Mouse (Mus musculus): ENCODE data around the gene Limch1. TPM values are rescaled to one million over a fixed set of nuclear protein-coding genes. Genes with fewer than 3 reads are reported as not detected.

The Limch1 gene
- total and polyA plus RNA-seq, 3 experiments: 0.05 TPM; not detected in 2

- Histone ChIP-seq H3K9me3 (replicated peaks; ENCODE audit: low read length) (no peaks in the 10 kb centered on the region), H3K27me3 (replicated peaks) (no peaks in the 10 kb centered on the region), H3K36me3 (replicated peaks in 1 of 2; ENCODE audit: control insufficient read depth in 1 of 2, insufficient read depth in 1 of 2, low read length in 1 of 2) (no peaks in the 10 kb centered on the region), H3K9ac (ENCODE audit: insufficient read depth, low read depth) (no peak overlapping the region), H3K4me3 (replicated peaks in 1 of 3; ENCODE audit: low read depth in 2 of 3, low read length in 2 of 3, poor library complexity in 1 of 3) (no peak overlapping the region), H3K4me1 (ENCODE audit: control insufficient read depth in 1 of 2, insufficient read depth in 2 of 2) (no peaks in the 10 kb centered on the region), H3K27ac (ENCODE audit: insufficient read depth, low read depth) (no peak overlapping the region), H3K79me2 (replicated peaks; ENCODE audit: control insufficient read depth, extremely low read depth, insufficient read depth, poor library complexity, severe bottlenecking) (no peaks in the 10 kb centered on the region), H3K4me2 (ENCODE audit: insufficient read depth, low read depth, poor library complexity, severe bottlenecking) (no peak overlapping the region)
- TF ChIP-seq GABPA (IDR thresholded peaks at IDR 0.05; ENCODE audit: insufficient replicate concordance, low read depth, low read length): no peak
- no peak for TF ChIP-seq MAX (IDR thresholded peaks at IDR 0.05; ENCODE audit: low read length)
- TF ChIP-seq TBP (conservative IDR thresholded peaks at IDR 0.05; ENCODE audit: low read depth, low read length): no peak
- no peak for TF ChIP-seq HCFC1 (IDR thresholded peaks at IDR 0.05; ENCODE audit: low read depth, low read length)
- TF ChIP-seq USF1 (IDR thresholded peaks at IDR 0.05; ENCODE audit: low read depth, low read length): no peak
- TF ChIP-seq MXI1 (IDR thresholded peaks at IDR 0.05; ENCODE audit: low read depth, low read length): no peak
- no peak for TF ChIP-seq JUN (IDR thresholded peaks at IDR 0.05; ENCODE audit: insufficient read depth, low read depth, low read length)
- no peak for TF ChIP-seq ZKSCAN1 (IDR thresholded peaks at IDR 0.05; ENCODE audit: borderline replicate concordance, low read depth, low read length)
- TF ChIP-seq MYC (IDR thresholded peaks at IDR 0.05; ENCODE audit: low read depth, low read length): no peak
- no peak for TF ChIP-seq ZC3H11A (IDR thresholded peaks at IDR 0.05; ENCODE audit: low read depth, low read length)
- TF ChIP-seq CTCF (conservative IDR thresholded peaks at IDR 0.05 in 1 of 2, IDR thresholded peaks at IDR 0.05 in 1 of 2; ENCODE audit: low read depth in 2 of 2, low read length in 2 of 2): no peak
- TF ChIP-seq RCOR1 (conservative IDR thresholded peaks at IDR 0.05; ENCODE audit: low read depth, low read length): no peak
- no peak for TF ChIP-seq MEF2A (IDR thresholded peaks at IDR 0.05; ENCODE audit: borderline replicate concordance, low read depth, low read length)
- no peak for TF ChIP-seq SMC3 (IDR thresholded peaks at IDR 0.05; ENCODE audit: low read depth, low read length)
- TF ChIP-seq MAZ (IDR thresholded peaks at IDR 0.05; ENCODE audit: low read depth, low read length): no peak
- no peak for TF ChIP-seq MAFK (IDR thresholded peaks at IDR 0.05; ENCODE audit: insufficient replicate concordance, low read length)
- TF ChIP-seq EP300 (IDR thresholded peaks at IDR 0.05; ENCODE audit: low read length): no peak
- TF ChIP-seq USF2 (conservative IDR thresholded peaks at IDR 0.05; ENCODE audit: low read depth, low read length): no peak
- TF ChIP-seq ZMIZ1 (IDR thresholded peaks at IDR 0.05; ENCODE audit: low read depth, low read length): no peak
- TF ChIP-seq JUND (conservative IDR thresholded peaks at IDR 0.05; ENCODE audit: low read depth, low read length): no peak
- in situ Hi-C loops (cut with MboI; ENCODE audit: low pct_ligation_motif_present, low pct_unique_long_range_greater_than_20kb, low sequenced_read_pairs): no loop called here
- no peak for DNase-seq (ENCODE audit: extremely low read depth)
- dilution Hi-C loops (cut with MboI; ENCODE audit: extremely low pct_ligation_motif_present, extremely low pct_unique_long_range_greater_than_20kb, low sequenced_read_pairs): no loop called here
Measured at GRCm38 (mm10) chr5:66882718-66883117, 137.1 kb downstream of the Limch1 start.

GRCm38 (mm10) chr5:66884505-66884904, 138.9 kb downstream of the Limch1 start:
- TF ChIP-seq EP300 (IDR thresholded peaks at IDR 0.05; ENCODE audit: low read length): no peak
- TF ChIP-seq UBTF (IDR thresholded peaks at IDR 0.05; ENCODE audit: low read depth, low read length): no peak
- no peak for TF ChIP-seq MXI1 (IDR thresholded peaks at IDR 0.05; ENCODE audit: low read depth, low read length)
- TF ChIP-seq ZC3H11A (IDR thresholded peaks at IDR 0.05; ENCODE audit: low read depth, low read length): no peak
- no peak for TF ChIP-seq USF1 (IDR thresholded peaks at IDR 0.05; ENCODE audit: low read depth, low read length)
- no peak for TF ChIP-seq POLR2AphosphoS2 (IDR thresholded peaks at IDR 0.05; ENCODE audit: low read depth, low read length)
- no peak for TF ChIP-seq ELF1 (IDR thresholded peaks at IDR 0.05; ENCODE audit: low read depth, low read length)
- TF ChIP-seq KAT2A (IDR thresholded peaks at IDR 0.05; ENCODE audit: insufficient replicate concordance, low read length): no peak
- TF ChIP-seq CTCF (conservative IDR thresholded peaks at IDR 0.05 in 1 of 2, IDR thresholded peaks at IDR 0.05 in 1 of 2; ENCODE audit: low read depth in 2 of 2, low read length in 2 of 2): no peak
- no peak for TF ChIP-seq ETS1 (conservative IDR thresholded peaks at IDR 0.05; ENCODE audit: low read depth, low read length)
- TF ChIP-seq RCOR1 (conservative IDR thresholded peaks at IDR 0.05; ENCODE audit: low read depth, low read length): no peak
- TF ChIP-seq SIN3A (IDR thresholded peaks at IDR 0.05; ENCODE audit: low read length): no peak
- TF ChIP-seq GABPA (IDR thresholded peaks at IDR 0.05; ENCODE audit: insufficient replicate concordance, low read depth, low read length): no peak
- TF ChIP-seq MAZ (IDR thresholded peaks at IDR 0.05; ENCODE audit: low read depth, low read length): no peak
- no peak for TF ChIP-seq CHD2 (IDR thresholded peaks at IDR 0.05; ENCODE audit: low read length)
- no peak for TF ChIP-seq TBP (conservative IDR thresholded peaks at IDR 0.05; ENCODE audit: low read depth, low read length)
- no peak for TF ChIP-seq BHLHE40 (IDR thresholded peaks at IDR 0.05; ENCODE audit: low read depth, low read length)

More at GRCm38 (mm10) chr5:66884505-66884904, 138.9 kb downstream of the Limch1 start:
- no peaks in the 10 kb centered on the region for H3K9me3 ChIP-seq (replicated peaks; ENCODE audit: low read length)
- dilution Hi-C loops (cut with MboI; ENCODE audit: extremely low pct_ligation_motif_present, extremely low pct_unique_long_range_greater_than_20kb, low sequenced_read_pairs) (no loop called here), in situ Hi-C loops (cut with MboI; ENCODE audit: low pct_ligation_motif_present, low pct_unique_long_range_greater_than_20kb, low sequenced_read_pairs) (no loop called here)
- H3K79me2 ChIP-seq (replicated peaks; ENCODE audit: control insufficient read depth, extremely low read depth, insufficient read depth, poor library complexity, severe bottlenecking): no peaks in the 10 kb centered on the region
- no peaks in the 10 kb centered on the region for H3K36me3 ChIP-seq (replicated peaks in 1 of 2; ENCODE audit: control insufficient read depth in 1 of 2, insufficient read depth in 1 of 2, low read length in 1 of 2)
- DNase-seq (ENCODE audit: extremely low read depth): no peak
- no peaks in the 10 kb centered on the region for H3K27me3 ChIP-seq (replicated peaks)
- no peak overlapping the region for H3K4me2 ChIP-seq (ENCODE audit: insufficient read depth, low read depth, poor library complexity, severe bottlenecking)
- no peak overlapping the region for H3K4me3 ChIP-seq (replicated peaks in 1 of 3; ENCODE audit: low read depth in 2 of 3, low read length in 2 of 3, poor library complexity in 1 of 3)
- H3K4me1 ChIP-seq (ENCODE audit: control insufficient read depth in 1 of 2, insufficient read depth in 2 of 2): no peaks in the 10 kb centered on the region
- no peak overlapping the region for H3K27ac ChIP-seq (ENCODE audit: insufficient read depth, low read depth)
- no peak overlapping the region for H3K9ac ChIP-seq (ENCODE audit: insufficient read depth, low read depth)
